Mouse (Mus musculus) large intestine, adult 2 months (tissue): ENCODE measurements around the gene Slc6a21. TPM values are rescaled to one million over a fixed set of nuclear protein-coding genes. Genes with fewer than 3 reads are reported as not detected.
A peak's percentile ranks its signal among the peaks of the same experiment; 100 is the strongest.

ENCODE experiments used
- DNase-seq: peaks from one replicate; pipeline ENCODE4 v3.0.0-alpha.2; 2012; ENCODE audit warnings: low read depth, low spot score
- WGBS: fragments of 180-500 bp; shearing (Covaris S2); methylation state at CpG from one replicate; pipeline ENCODE4 v1.1.7; 2018; 5-methylcytosine and 5-hydroxymethylcytosine counted together
- polyA plus RNA-seq: library from polyadenylated mRNA; depleted of rRNA; stranded (reverse); fragments of >200 nt; gene quantifications from 2 replicates; pipeline ENCODE4 v1.2.3, GENCODE M21; 2012; rRNA removed

The Slc6a21 gene
- not detected in 2 replicates for polyA plus RNA-seq

- peak; percentile 47 for DNase-seq
- 7% methylated on average over 44 of the region's 44 CpGs for WGBS
Measured at GRCm38 (mm10) chr7:45277136-45277760, at the start of gene Slc6a21. TSS of gene Slc6a21 (plus strand) at chr7:45277513.

GRCm38 (mm10) chr7:45228548-45228947, 48.8 kb upstream of the Slc6a21 start:
- DNase-seq: no peak

GRCm38 (mm10) chr7:45229046-45229445, 48.3 kb upstream of the Slc6a21 start:
- WGBS: 91% methylated on average over 8 of the region's 8 CpGs
- no peak for DNase-seq

More at GRCm38 (mm10) chr7:45228548-45228947, 48.8 kb upstream of the Slc6a21 start:
- WGBS: 95% methylated on average over 18 of the region's 18 CpGs

GRCm38 (mm10) chr7:45229459-45230203, 47.7 kb upstream of the Slc6a21 start:
- WGBS: 88% methylated on average over 7 of the region's 7 CpGs
- no peak for DNase-seq

- WGBS: 89% methylated on average over 12 of the region's 12 CpGs
- no peak for DNase-seq
Measured at GRCm38 (mm10) chr7:45231192-45231591, 46.1 kb upstream of the Slc6a21 start.

- DNase-seq: no peak
- WGBS: 94% methylated on average over 11 of the region's 11 CpGs
Measured at GRCm38 (mm10) chr7:45231941-45232340, 45.4 kb upstream of the Slc6a21 start.

GRCm38 (mm10) chr7:45232716-45233465, 44.4 kb upstream of the Slc6a21 start:
- DNase-seq: no peak
- WGBS: 86% methylated on average over 13 of the region's 13 CpGs

GRCm38 (mm10) chr7:45233580-45234332, 43.6 kb upstream of the Slc6a21 start:
- no peak for DNase-seq
- WGBS: 57% methylated on average over 20 of the region's 20 CpGs

- WGBS: 17% methylated on average over 29 of the region's 29 CpGs
- no peak for DNase-seq
Measured at GRCm38 (mm10) chr7:45234333-45234841, 42.9 kb upstream of the Slc6a21 start.

GRCm38 (mm10) chr7:45234922-45235571, 42.3 kb upstream of the Slc6a21 start:
- 18% methylated on average over 21 of the region's 21 CpGs for WGBS
- no peak for DNase-seq

- 68% methylated on average over 17 of the region's 17 CpGs for WGBS
- DNase-seq: no peak
Measured at GRCm38 (mm10) chr7:45235656-45236180, 41.6 kb upstream of the Slc6a21 start.

- 80% methylated on average over 17 of the region's 17 CpGs for WGBS
- DNase-seq: no peak
Measured at GRCm38 (mm10) chr7:45237747-45238699, 39.3 kb upstream of the Slc6a21 start.

- 38% methylated on average over 20 of the region's 20 CpGs for WGBS
- DNase-seq: no peak
Measured at GRCm38 (mm10) chr7:45238723-45239496, 38.4 kb upstream of the Slc6a21 start, which contains the start of gene Cd37. TSS of gene Cd37 (minus strand) at chr7:45239115.

GRCm38 (mm10) chr7:45240109-45240508, 37.2 kb upstream of the Slc6a21 start:
- WGBS: 87% methylated on average over 7 of the region's 7 CpGs
- no peak for DNase-seq

- WGBS: 39% methylated on average over 53 of the region's 53 CpGs
- no peak for DNase-seq
Measured at GRCm38 (mm10) chr7:45240633-45241388, 36.5 kb upstream of the Slc6a21 start, which contains the start of gene Slc6a16. TSS of gene Slc6a16 (plus strand) at chr7:45241085.

- 72% methylated on average over 6 of the region's 6 CpGs for WGBS
- no peak for DNase-seq
Measured at GRCm38 (mm10) chr7:45241389-45241749, 35.9 kb upstream of the Slc6a21 start.
